Mouse (Mus musculus) intestine, postnatal 0 days (tissue): ENCODE measurements at regions not wholly inside any gene's neighbourhood (a gene's known extent, or its start where the extent isn't known, plus 50 kb on each side); places are given as distances from the start of the nearest gene placed in this dataset.

ENCODE experiments used
- ATAC-seq: fragments of 200-750 bp; cut with Nextera tagmentation; 2 replicates; pipeline ENCODE4 v1.8.0; 2017; ENCODE audit warnings: mild to moderate bottlenecking, moderate TSS enrichment, moderate library complexity
- H3K27ac ChIP-seq: fragments of 300-500 bp; sonication (generic); 2 replicates; pipeline ENCODE4 v1.5.1; 2014; ENCODE audit warnings: mild to moderate bottlenecking, low read depth, low read length, moderate library complexity
- H3K27me3 ChIP-seq: fragments of 300-500 bp; sonication (generic); replicated peaks from 2 replicates; pipeline ENCODE4 v1.6.1; 2014; ENCODE audit warnings: low read length, mixed read lengths; ENCODE audit not compliant: control insufficient read depth, insufficient read depth
- H3K36me3 ChIP-seq: fragments of 300-500 bp; sonication (generic); 2 replicates; pipeline ENCODE4 v1.6.1; 2014; ENCODE audit warnings: mild to moderate bottlenecking, moderate library complexity; ENCODE audit not compliant: control insufficient read depth, insufficient read depth
- H3K4me1 ChIP-seq: fragments of 300-500 bp; sonication (generic); replicated peaks from 2 replicates; pipeline ENCODE4 v1.6.1; 2014; ENCODE audit warnings: antibody characterized with exemption, low read length, mixed read lengths; ENCODE audit not compliant: control insufficient read depth, insufficient read depth
- H3K4me2 ChIP-seq: fragments of 300-500 bp; sonication (generic); replicated peaks from 2 replicates; pipeline ENCODE4 v1.6.1; 2014; ENCODE audit warnings: low read depth, mild to moderate bottlenecking, moderate library complexity
- H3K4me3 ChIP-seq: fragments of 300-500 bp; sonication (generic); 2 replicates; pipeline ENCODE4 v1.5.1; 2014; ENCODE audit warnings: low read depth, low read length
- H3K9ac ChIP-seq: fragments of 300-500 bp; sonication (generic); 2 replicates; pipeline ENCODE4 v1.6.1; 2014; ENCODE audit warnings: mild to moderate bottlenecking, low read depth, low read length
- H3K9me3 ChIP-seq: fragments of 300-500 bp; sonication (generic); 2 replicates; pipeline ENCODE4 v1.6.1; 2016; ENCODE audit warnings: mixed run types; ENCODE audit not compliant: control insufficient read depth
- CTCF ChIP-seq: sonication (generic); IDR thresholded peaks from 2 replicates; pipeline ENCODE4 v1.5.1; 2016; ENCODE audit warnings: low read depth, mild to moderate bottlenecking, control low read depth, antibody characterized with exemption, moderate library complexity
- WGBS: fragments of 180-500 bp; shearing (Covaris S2); extraction: QIAGEN DNeasy Blood & Tissue Kit; methylation state at CpG from one replicate; pipeline ENCODE4 v1.1.7; 2014; 5-methylcytosine and 5-hydroxymethylcytosine counted together

GRCm38 (mm10) chr7:75360874-75361273 lies 51.8 kb upstream of the Sv2b start:
- 37% methylated on average over 6 of the region's 6 CpGs for WGBS
- Histone ChIP-seq H3K4me3 (no peak overlapping the region), H3K36me3 (no peaks in the 10 kb centered on the region), H3K4me1 (no peaks in the 10 kb centered on the region), H3K27ac (no peak overlapping the region), H3K9me3 (no peaks in the 10 kb centered on the region), H3K27me3 (no peaks in the 10 kb centered on the region), H3K9ac (no peak overlapping the region), H3K4me2 (no peak overlapping the region)
- no peak for TF ChIP-seq CTCF
- no peak for ATAC-seq

- H3K4me1 ChIP-seq, result no peaks in the 10 kb centered on the region
Observed at GRCm38 (mm10) chr7:75362541-75362940, 53.5 kb upstream of the Sv2b start.

GRCm38 (mm10) chr7:75365480-75365879 lies 56.4 kb upstream of the Sv2b start:
- ATAC-seq, result no peak
- TF ChIP-seq CTCF, result no peak

More at GRCm38 (mm10) chr7:75362541-75362940, 53.5 kb upstream of the Sv2b start:
- Histone ChIP-seq H3K27ac (no peak overlapping the region), H3K9me3 (no peaks in the 10 kb centered on the region), H3K27me3 (no peaks in the 10 kb centered on the region), H3K36me3 (no peaks in the 10 kb centered on the region), H3K4me2 (no peak overlapping the region), H3K4me3 (no peak overlapping the region), H3K9ac (no peak overlapping the region)
- TF ChIP-seq CTCF, result no peak
- WGBS, result 85% methylated on average over 6 of the region's 6 CpGs
- no peak for ATAC-seq

GRCm38 (mm10) chr7:75366285-75366882 lies 57.3 kb upstream of the Sv2b start:
- no peak overlapping the region for H3K27ac ChIP-seq
- H3K4me2 ChIP-seq, result no peak overlapping the region
- H3K4me3 ChIP-seq, result no peak overlapping the region
- H3K9ac ChIP-seq, result no peak overlapping the region
- 7% methylated on average over 8 of the region's 8 CpGs for whole genome bisulfite sequencing
- H3K9me3 ChIP-seq, result no peaks in the 10 kb centered on the region
- TF ChIP-seq CTCF, result peak; percentile 99
- ATAC-seq, result no peak
- no peaks in the 10 kb centered on the region for H3K27me3 ChIP-seq
- no peaks in the 10 kb centered on the region for H3K36me3 ChIP-seq
- H3K4me1 ChIP-seq, result no peaks in the 10 kb centered on the region

More at GRCm38 (mm10) chr7:75365480-75365879, 56.4 kb upstream of the Sv2b start:
- Histone ChIP-seq H3K36me3 (no peaks in the 10 kb centered on the region), H3K9me3 (no peaks in the 10 kb centered on the region), H3K27me3 (no peaks in the 10 kb centered on the region), H3K9ac (no peak overlapping the region), H3K4me2 (no peak overlapping the region), H3K4me3 (no peak overlapping the region), H3K27ac (no peak overlapping the region), H3K4me1 (no peaks in the 10 kb centered on the region)
- WGBS, result 61% methylated on average over 3 of the region's 3 CpGs

GRCm38 (mm10) chr7:75368315-75368714 lies 59.3 kb upstream of the Sv2b start:
- no peak overlapping the region for H3K27ac ChIP-seq
- H3K27me3 ChIP-seq, result no peaks in the 10 kb centered on the region
- no peaks in the 10 kb centered on the region for H3K36me3 ChIP-seq
- 0 out of 2 replicates have a peak, but pooled peaks cover 3% of the 10 kb centered on the region for H3K4me1 ChIP-seq
- ATAC-seq, result no peak
- no peaks in the 10 kb centered on the region for H3K9me3 ChIP-seq
- 70% methylated on average over 9 of the region's 9 CpGs for WGBS
- H3K4me3 ChIP-seq, result no peak overlapping the region
- H3K9ac ChIP-seq, result no peak overlapping the region
- no peak for TF ChIP-seq CTCF
- no peak overlapping the region for H3K4me2 ChIP-seq

- Histone ChIP-seq H3K27me3 (no peaks in the 10 kb centered on the region), H3K4me1 (0 out of 2 replicates have a peak, but pooled peaks cover 3% of the 10 kb centered on the region), H3K9ac (no peak overlapping the region), H3K9me3 (no peaks in the 10 kb centered on the region), H3K27ac (no peak overlapping the region), H3K4me2 (no peak overlapping the region), H3K4me3 (no peak overlapping the region), H3K36me3 (no peaks in the 10 kb centered on the region)
- WGBS, result 30% methylated on average over 4 of the region's 4 CpGs
- TF ChIP-seq CTCF, result no peak
- 0 out of 2 replicates have a peak, but pooled peaks have one; percentile 5 for ATAC-seq
Observed at GRCm38 (mm10) chr7:75369366-75369765, 60.3 kb upstream of the Sv2b start.
